Mouse (Mus musculus): ENCODE measurements around the gene Npepps.
"Not testable (repeated sequence)": the region's sequence is repeated elsewhere in the genome, so short reads cannot be mapped to it uniquely, and the experiment has no call there.

Gene Npepps

DNA sequence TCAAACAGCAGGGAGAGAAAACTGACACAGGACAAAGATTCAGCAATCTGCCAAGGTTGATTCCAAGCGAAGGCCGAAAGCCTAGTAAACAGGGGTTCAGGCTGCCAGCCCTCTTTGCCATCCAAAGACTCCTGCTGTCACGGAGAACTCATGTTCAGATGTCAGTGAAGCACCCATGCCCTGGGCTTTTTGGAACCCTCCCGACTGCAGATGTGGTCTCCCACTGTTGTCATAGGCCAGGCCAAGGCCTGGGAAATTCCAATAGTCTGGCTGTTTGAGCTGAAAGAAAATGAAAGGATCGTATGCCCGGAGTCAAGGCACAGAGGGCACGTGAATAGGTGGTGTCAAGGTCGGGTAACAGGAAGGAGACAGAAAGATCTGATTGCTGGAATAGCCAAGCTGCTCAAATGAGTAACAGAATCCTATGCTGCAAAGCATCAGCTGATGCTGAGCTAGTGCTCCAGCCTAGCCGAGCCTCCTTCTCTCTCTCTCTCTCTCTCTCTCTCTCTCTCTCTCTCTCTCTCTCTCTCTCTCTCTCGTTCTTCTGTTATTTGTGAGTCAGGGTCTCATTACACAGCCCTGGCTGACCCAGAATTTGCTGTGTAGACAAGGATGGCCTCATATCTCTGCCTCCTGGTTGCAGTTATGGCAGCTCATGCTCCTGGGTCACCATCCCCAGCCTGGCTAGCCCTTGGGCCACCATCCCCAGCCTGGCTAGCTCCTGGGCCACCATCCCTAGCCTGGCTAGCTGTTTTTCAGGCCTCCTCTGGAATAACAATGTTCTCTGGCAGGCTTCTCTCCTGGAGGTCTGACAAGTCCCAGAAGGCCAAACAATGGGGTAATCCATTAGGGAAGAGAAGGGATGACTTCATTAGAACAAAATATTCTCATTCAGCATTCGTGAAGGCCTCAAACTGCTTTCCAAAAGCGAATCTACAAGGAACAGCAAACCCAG lies 9.1 kb upstream of the Npepps start:
- DNase-seq = no peak

GRCm38 (mm10) chr11:97287643-97288042 lies 7.2 kb upstream of the Npepps start:
- DNase-seq = no peak

GRCm38 (mm10) chr11:97286973-97287372 lies 6.5 kb upstream of the Npepps start:
- no peak for DNase-seq

GRCm38 (mm10) chr11:97285852-97286775 lies 5.7 kb upstream of the Npepps start:
- DNase-seq = peak in 1 of 2 experiments; percentile 26

DNA sequence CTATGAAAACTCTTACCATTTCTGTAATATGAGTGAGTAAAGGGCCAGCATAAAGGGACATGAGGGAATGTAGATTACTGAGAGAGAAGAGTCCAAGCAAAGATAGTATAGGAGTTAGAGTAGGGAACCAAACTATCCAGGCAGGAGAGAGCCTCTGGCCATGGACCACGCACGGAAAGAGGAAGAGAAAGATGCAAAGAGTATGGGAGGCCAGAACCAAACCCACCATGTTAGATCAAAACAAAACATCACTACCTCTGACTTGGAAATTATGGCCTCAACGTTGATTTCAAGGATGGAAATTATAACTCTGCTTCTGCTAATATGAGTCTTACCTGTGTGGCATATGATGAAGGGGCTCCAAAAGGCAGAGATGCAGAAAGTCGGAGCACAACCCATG lies 4.4 kb upstream of the Npepps start:
- no peak for DNase-seq

GRCm38 (mm10) chr11:97282179-97282578 lies 1.7 kb upstream of the Npepps start:
- no peak for DNase-seq

- peak; percentile 73 to 84 for DNase-seq
Observed at GRCm38 (mm10) chr11:97279405-97280215, 828 bp downstream of the Npepps start.

- no peak for DNase-seq
Observed at GRCm38 (mm10) chr11:97279040-97279404, 1.4 kb downstream of the Npepps start.

GRCm38 (mm10) chr11:97278456-97278855 lies 2.0 kb downstream of the Npepps start:
- no peak for DNase-seq

DNA sequence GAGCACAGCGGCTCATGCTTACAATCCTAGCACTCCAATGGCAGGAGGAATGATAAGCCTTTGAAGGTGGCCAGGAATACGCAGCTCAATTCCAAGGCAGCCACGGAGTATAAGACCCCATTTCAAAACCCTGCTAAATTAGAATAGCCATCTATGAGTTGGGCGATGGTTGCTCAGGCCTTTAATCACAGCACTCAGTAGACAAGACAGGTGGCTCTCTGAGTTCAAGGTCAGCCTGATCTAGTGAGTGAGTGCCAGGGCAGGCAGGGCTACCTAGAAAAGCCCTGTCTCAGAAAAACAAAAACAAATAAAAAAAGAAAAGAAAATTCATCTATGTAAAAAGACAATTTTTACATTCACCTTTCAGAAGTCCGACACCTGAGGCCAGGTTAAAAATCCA lies 3.3 kb downstream of the Npepps start:
- DNase-seq = no peak

DNA sequence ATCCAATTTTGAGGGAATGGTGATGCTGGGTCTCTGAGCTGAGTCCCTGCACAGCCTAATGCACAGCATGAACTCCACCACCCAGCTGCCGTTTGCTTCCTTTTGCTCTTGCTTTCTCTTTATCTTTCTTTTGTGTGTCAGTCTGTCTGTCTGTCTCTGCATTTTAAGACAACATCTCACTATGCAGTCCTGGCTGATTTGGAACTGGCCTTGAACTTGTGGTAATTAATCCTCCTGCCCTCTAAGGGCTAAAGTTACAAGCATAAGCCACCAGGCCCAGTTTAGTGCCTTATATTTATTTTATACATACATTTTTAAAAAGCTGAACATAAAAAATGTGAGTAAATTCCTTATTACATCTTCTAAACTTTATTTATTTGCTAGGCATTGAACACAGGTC lies 4.4 kb downstream of the Npepps start:
- DNase-seq = no peak

DNA sequence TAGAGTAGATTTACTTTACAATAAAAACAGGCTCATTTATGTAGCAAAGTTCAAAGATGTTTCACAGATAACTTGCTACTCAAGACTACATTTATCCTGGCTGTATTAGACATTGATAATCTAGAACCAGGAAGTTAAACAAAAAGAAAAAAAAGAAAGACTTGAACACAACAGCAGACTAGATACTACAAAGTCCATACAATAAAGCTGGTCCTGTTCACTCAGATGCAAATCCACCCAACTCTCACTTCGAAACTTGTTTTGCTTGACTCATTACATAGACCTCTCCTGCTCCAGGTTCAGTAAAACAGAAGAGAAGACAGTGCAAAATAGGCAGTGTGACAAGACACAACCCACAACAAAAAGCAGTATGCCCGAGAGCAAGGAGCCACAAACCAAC lies 5.1 kb downstream of the Npepps start:
- no peak for DNase-seq

GRCm38 (mm10) chr11:97274947-97275346 lies 5.5 kb downstream of the Npepps start:
- not testable (repeated sequence) for DNase-seq

GRCm38 (mm10) chr11:97273613-97274012 lies 6.8 kb downstream of the Npepps start:
- no peak for DNase-seq

DNA sequence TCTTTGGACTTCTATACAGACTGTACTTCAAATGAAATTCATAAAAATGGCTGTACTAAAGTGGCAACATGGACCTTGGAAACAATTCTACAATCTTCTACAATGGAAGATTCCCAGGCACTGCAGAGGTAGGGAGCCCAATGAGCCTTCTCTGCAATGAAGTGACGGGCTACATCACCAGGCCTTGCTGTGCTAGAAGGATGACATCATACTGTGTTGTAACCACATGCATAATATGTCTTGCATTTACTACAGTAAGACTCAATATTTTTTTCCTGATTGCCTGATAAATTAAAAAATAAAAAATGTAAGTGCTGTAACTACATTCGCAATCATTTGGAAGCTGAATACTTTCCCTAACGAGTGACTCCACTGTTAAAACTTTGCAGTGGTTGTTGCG lies 7.6 kb downstream of the Npepps start:
- no peak for DNase-seq

GRCm38 (mm10) chr11:97270004-97270403 lies 10.4 kb downstream of the Npepps start:
- not testable (repeated sequence) for DNase-seq

DNA sequence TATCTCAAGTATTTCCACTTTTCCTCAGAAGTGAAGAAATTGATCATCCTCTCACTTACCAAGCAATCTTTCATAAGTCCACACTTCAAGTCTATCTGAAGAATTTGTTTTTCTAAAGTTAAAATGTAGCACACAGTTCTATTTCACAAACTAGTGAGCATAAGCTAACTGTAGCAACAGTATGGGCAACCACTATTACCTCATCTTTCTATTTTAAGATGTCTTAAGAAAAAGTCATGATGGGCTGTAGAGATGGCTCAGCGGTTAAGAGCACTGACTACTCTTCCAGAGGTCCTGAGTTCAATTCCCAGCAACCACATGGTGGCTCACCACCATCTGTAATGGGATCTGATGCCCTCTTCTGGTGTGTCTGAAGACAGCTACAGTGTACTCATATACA lies 13.9 kb downstream of the Npepps start:
- not testable (repeated sequence) for DNase-seq

DNA sequence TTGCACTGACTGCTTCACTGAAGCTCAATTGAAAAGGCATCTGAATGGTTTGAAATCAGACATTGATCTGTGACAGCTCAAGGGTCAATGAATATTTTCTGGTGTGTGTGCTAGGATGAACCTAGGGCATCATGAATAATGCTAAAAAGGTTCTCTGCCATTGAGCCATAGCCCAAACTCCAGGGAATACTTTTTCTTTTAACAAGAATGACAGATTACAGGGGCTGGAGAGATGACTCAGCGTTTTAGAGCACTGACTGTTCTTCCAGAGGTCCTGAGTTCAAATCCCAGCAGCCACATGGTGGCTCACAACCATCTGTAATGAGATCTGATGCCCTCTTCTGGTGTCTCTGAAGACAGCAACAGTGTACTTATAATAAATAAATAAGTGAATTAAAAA lies 30.8 kb downstream of the Npepps start:
- DNase-seq = not testable (repeated sequence)

DNA sequence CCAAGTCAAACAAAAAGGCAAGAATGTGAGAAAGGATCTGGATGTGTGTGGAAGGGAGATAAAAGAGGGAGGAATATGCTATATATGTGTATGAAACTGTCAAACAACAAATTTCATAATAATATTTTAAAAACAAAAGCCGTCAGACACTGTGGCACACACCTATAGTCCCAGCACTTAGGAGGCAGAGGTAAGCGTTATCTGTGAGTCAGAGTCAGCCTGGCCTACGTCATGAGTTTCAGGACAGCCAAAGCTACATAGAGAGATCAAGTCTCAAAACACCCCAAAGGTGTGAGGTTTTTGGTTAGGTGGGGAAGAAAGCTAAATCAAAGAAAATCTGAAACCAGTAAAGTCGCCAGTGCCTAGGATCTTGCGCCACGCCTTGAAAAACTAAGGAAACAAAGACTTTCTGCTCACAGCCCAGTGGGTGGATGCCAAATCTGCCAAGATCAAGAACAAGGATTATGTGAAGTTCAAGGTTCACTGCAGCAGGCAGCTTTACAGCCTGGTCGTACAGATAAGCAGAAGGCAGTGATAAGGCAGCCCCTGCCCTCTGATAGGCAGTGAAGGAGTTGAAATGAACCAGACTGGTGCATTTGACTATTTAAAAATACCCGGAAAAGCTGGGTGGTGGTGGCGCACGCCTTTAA lies 33.8 kb downstream of the Npepps start:
- no peak for DNase-seq

DNA sequence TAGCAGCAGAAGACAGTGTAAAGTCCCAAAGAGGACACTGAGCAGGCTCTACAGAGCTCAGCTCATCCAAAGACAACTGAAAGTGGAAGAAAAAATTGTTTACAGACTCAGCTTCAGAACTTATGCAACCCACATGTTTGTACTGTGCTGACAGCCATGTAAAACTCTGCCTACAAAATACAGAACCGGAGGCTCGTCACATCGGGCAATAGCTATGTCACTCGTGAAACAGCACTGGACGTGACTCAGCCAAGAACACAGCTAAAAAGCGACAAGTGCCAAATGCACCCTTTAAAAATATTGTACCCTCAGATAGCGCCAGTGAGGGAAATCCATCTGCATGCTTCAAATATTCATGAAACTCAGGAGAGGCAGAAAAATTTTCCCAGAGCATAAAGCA lies 39.1 kb downstream of the Npepps start:
- no peak for DNase-seq

GRCm38 (mm10) chr11:97237976-97238375 lies 42.5 kb downstream of the Npepps start:
- no peak for DNase-seq

- DNase-seq = no peak
Observed at GRCm38 (mm10) chr11:97232436-97232835, 48.0 kb downstream of the Npepps start.
